Mouse (Mus musculus) embryonic fibroblast, embryonic 13.5 days (primary cell): ENCODE measurements around the gene Scly.

Experiments used
- CTCF ChIP-seq: IDR thresholded peaks from 2 replicates; pipeline ENCODE4 v1.5.1; 2011; ENCODE audit warnings: mild to moderate bottlenecking, control low read depth, low read length, moderate library complexity, borderline replicate concordance; ENCODE audit not compliant: insufficient read depth
- POLR2A ChIP-seq: IDR thresholded peaks from 2 replicates; pipeline ENCODE4 v1.6.1; 2011; ENCODE audit warnings: low read depth, mild to moderate bottlenecking, control low read depth, low read length, moderate library complexity

DNA sequence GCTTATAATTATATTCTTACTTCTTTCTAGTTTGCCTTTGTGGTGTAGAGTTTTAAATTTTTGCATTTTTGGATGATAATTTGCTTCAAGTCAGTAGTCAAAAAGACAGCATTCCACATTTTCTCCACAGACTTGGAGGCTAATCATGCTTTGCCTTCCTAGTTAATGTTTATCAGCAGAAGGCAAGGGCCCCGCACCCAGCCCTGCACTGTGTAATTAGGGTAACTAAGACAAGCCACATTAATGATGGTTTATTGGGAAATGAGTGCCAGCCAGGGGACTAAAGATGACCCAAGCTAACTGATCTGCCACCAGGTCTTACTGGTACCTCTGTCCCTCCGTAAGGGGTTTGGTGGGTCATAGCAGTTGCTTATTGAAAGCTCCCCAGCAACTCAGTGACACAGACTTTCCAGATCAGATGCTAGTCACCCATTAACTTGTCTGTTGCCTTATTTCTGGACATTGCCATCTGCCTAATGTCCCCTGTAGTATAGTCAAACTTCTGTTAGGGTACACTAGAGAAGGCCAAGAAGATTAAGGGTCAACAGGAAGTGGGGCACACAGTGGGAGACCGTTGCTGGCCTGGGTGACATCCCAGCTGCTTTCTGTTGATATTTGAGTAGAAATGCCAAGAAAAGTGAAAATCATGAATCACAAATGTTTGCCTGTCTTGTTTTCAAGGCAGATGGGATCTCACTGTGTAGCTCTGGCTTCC lies 3.2 kb downstream of the Scly start:
- TF ChIP-seq POLR2A (no peak), CTCF (no peak)
